Mouse (Mus musculus) heart, adult 9 months (tissue): Measurements from ENCODE around the gene Pitx3.
"Not testable (repeated sequence)": the region's sequence is repeated elsewhere in the genome, so short reads cannot be mapped to it uniquely, and the experiment has no call there.

Source experiments
- DNase-seq, 2 experiments: peaks; one replicate each; pipeline ENCODE4 v3.0.0; 2022; ENCODE audit warnings: low spot score in 2 of 2

Pitx3 gene

DNA sequence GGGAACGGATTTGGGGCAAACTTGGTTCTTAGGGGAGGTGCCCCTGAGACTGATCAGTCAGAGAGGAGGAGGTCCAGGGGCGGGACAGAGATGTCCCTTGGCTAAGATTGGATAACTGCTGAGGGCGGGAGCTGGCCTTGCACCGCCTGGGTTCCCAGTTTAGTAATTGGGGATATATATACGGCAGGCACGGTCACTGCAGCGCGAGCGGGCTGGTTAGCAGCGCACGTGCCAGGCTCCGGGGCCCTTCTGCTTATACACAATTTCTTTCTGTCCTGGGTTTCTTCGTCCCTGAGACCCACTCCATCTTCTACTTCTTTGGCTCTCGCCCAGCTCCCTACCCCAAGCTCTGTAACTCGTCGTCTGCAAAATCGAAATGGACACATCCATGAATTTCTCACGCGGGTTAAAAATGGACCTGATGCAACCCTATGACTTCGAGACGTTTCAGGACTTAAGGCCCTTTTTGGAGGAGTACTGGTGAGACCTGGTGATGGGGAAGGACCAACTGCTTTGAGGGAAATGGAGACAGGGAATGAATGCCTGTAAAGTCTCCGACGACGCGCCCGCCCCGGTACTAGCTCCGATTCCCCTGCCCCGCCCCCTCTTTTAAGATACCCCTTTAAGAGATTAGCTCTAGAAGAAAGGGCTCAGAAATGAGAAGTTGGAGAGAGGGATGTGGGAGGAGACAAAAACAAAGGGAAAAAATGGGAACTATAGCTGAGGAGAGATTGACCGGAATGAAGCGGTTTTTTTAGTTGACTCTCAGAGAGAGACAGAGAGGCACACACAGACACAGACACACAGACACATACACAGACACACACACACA, 16.2 kb downstream of the Pitx3 start, which contains the start of gene Elovl3:
Gene Elovl3 (plus strand): TSS at position 204 of the 832 bp plus-strand sequence.
- peak; percentile 27 for DNase-seq

DNA sequence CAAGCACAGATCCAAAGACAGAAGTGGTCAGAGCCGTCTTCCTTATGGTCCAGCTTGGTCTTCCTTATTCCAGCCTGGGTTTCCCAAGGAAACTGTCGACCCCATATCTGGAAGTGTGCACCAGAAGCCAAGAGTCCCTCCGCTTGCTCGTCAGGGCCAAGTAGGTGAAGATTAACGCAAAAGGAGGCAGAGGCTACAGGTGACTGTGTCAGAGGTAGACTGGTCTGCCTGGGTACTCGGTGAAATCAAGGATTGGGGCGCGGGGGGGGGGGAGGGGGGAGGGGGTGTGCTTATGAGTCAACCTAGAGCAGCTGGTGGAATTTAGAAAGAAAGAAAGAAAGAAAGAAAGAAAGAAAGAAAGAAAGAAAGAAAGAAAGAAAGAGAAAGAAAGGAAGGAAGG, 16.8 kb downstream of the Pitx3 start:
- no peak for DNase-seq

DNA sequence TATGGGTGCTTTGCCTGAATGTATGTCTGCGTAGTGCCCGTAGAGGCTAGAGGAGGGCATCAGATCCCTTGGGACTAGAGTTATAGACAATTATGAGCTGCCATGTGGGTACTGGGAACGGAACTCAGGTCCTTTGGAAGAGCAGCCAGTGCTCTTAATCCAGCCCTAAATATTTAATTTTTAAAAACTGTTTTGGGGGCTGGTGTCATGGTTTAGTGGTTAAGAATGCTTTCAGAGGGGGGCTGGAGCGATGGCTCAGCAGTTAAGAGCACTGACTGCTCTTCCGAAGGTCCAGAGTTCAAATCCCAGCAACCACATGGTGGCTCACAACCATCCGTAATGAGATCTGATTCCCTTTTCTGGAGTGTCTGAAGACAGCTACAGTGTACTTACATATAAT, 18.4 kb downstream of the Pitx3 start:
- not testable (repeated sequence) for DNase-seq

DNA sequence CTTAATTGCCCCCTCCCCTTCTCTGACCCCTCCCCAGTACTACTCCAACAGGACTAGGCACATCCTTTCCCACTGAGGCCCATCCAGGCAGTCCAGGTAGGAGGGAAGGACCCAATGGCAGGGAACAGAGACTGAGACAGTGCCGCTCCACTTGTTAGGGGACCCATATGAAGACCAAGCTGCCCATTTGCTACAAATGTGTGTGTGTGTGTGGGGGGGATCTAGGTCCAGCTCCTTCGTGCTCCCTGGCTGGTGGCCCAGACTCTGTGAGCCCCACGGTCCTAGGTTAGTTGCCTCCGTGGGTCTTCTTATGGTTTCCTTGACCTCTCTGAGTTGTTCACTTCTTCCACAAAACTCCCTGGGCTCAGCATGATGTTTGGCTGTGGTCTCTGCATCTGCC, 21.8 kb downstream of the Pitx3 start:
- DNase-seq = no peak

DNA sequence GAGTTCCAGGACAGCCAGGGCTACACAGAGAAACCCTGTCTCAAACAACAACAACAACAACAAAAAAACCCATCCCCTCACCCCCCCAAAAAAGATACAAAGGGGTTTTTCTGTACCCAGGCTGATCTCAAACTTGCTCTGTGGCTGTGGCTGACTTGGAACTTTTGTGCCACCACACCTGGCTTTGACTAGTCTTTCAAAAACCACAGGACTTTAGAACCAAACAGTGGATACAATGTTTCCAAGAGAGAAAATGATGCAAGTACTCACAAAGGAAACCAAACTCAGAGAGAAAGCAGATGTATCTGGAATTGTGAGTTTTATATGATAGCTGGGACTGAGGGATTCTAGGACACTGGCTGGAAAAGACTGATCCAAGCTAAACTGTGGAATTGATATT, 23.5 kb downstream of the Pitx3 start:
- DNase-seq = no peak

DNA sequence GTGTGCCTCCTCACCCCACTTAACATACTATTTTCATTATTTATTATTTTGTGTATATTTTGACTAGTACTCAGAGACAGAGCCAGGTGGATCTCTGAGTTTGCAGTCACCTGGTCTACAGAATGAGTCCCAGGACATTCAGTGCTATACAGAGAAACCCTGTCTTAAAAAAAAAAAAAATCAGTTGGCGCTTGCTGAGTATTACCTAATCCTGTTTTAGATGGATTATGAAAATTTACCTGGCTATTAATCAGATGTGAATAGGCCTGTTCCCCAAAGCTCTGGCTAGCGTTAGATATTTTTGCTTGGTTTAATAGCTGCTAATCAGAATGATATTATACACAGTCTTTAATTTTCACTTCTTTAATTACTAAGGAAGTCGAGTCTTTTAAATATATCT, 24.2 kb downstream of the Pitx3 start:
- no peak for DNase-seq

DNA sequence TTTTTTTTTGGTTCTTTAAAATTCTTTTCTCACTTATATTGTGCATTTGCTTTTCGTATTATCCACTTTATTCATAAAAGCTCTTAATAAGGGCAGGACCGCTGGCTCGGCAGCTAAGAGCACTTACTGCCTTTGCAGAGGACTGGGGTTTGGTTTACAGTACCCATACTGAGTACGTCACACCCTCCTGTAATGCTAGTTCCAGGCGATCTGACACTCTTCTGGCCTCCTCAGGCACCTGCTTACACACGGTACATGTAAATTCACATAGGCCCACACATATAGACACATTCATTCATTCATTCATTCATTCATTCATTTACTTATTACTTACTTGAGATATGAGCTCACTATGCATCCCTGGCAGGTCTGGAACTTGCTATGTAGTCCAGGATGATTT, 27.3 kb downstream of the Pitx3 start:
- no peak for DNase-seq

DNA sequence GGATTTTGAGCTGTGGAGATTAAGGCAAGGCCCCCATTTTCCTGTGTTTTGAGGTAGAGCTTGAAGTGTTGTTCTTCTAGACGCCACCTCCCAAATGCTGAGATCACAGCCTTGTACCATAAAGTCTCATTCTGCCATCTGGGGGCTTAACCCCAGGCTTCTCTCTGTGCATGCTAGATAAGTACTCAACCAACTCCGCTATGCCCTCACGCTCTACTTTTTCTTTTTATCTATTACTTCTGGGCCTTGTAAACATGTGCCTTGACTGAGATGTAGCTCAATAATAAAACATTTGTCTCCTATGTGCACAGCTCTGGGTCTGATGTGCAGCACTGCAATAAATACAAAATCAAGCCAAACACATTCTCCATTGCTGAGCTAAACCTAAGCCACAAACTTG, 28.7 kb downstream of the Pitx3 start:
- DNase-seq = no peak

DNA sequence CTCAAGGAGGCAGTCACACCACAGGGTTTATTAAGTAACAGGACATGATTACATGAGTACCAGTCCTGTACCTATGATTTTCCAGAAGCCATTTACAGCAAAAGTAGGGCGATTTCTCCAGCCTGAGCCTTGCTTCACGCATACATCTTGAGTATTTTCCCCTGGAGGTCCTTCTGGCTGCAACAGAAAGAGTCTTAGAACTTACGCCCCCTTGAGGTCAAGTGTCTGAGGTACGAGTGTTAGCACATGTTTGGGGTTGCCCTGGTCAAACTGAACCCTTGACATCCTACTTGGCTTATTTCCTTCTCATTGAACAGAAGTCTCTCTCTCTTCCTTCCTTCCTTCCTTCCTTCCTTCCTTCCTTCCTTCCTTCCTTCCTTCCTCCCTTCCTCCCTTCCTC, 33.5 kb downstream of the Pitx3 start:
- DNase-seq = no peak

DNA sequence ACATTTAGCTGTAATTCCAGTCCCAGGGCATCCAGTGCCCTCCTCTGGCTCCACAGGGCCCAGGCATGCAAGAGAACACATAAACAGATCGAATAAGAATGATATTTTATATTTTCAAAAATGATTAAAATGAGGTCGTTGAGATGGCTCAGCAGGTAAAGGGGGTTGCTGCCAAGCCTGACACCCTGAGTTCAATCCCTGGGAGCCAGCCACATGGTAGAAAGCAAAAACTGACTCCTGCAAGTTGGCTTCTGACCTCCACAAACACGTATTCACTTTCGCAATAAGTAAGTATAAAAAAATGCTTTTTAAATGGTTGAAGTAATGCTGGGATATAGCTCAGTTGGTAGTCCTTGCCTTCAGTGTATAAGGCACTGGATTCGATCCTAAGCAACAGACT, 37.3 kb downstream of the Pitx3 start:
- no peak for DNase-seq

DNA sequence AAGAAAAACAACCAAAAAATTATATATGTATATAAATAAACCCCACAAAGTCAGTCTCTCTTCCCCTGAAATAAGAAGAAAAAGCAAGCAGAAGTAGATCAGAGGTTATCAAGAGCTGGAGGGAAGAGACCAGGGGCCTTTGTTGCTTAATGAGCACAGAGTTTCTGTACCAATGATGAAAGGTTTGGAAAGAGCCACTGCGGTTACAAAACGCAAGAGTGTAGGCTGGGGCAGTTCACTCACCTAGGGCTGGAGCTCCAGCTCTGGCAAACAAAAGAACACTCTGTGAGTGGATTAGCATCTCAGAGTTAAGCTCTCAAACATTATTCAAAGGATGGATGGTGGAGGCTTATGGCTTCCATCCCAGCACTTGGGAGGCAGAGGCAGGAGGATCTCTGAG, 37.9 kb downstream of the Pitx3 start:
- DNase-seq = no peak

DNA sequence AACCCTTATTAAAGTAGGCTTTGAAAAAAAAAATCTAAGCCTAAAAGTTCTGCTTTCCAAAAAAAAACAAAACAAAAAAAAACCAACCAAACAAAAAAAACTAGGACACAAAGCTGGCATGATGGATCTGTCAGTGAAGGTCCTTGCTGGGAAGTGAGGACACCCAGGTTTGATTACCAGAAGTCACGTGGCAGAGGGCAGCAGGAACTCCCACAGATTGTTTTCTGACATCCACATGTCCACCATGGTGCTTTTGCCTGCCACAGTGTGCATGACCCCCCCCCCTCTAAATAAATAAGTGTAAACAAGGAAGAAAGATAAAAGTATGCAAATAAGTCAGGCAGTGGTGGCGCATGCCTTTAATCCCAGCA, 44.0 kb downstream of the Pitx3 start:
- no peak for DNase-seq

DNA sequence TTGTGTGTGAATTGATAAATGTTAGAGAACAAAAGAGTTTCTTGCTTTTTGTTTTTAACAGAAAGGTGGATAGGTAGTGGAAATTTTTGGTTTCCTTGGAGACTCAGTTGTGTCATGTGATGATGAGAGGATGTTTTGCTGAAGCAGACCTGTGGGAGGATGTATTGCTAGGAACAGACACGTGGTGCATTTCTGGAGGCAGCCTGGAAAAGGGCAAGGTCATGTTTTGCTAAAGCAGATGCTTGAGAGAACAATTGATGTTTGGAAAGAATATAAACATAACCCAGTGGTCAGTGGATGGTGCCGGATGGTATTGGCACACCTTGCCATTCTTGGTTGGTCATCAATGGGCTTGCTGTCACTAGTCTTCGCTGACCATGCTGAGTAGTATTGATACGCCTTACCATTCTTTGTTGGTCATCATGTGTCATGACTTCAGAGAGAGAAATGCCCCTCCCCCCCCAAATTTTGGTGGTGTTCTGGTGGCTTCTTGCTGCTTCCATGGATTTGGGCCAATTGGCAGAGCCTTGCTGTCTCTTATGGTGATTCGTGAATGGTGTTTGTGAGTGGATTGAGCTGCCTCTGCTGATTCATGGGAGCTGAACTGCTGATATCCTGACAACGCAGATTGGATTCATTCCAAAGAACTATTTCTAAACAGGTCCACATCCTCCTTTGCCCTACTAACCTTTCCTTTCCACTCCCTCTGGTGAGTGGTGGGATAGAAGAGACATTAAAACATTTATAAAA, 44.5 kb downstream of the Pitx3 start:
- DNase-seq = no peak

DNA sequence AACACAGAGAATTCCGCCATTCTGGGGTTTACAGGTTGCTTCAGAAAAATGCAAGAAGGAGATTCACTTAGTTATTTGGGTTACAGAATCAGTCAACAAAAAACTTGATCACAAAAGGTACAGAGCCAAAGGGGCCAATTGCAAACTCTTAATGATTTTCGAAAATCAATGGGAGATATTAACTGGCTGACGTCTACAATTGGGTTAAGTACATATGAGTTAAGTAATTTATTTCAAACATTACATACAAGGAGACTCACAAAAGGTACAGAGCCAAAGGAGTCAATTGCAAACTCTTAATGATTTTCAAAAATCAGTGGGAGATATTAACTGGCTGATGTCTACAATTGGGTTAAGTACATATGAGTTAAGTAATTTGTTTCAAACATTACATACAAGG, 48.6 kb downstream of the Pitx3 start:
- DNase-seq = no peak

DNA sequence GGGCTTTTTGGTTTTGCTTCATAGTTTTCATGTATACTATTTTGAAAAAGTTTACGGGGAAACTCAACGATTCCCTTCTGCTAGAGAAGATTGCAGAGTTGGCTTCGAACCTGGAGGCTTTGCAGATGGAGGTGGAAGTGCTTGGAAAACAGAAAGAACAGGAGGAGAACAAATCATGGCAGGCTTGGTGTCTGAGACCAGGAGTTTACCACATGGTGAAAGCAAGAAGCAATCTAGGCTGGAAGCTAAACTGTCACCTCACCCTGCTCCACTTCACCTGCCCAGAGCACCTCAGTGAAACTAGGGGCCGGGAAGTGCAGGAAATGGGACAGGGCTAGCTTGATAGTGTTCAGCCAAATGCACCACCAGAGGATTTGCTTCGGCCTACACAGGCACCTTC, 51.7 kb downstream of the Pitx3 start:
- no peak for DNase-seq

DNA sequence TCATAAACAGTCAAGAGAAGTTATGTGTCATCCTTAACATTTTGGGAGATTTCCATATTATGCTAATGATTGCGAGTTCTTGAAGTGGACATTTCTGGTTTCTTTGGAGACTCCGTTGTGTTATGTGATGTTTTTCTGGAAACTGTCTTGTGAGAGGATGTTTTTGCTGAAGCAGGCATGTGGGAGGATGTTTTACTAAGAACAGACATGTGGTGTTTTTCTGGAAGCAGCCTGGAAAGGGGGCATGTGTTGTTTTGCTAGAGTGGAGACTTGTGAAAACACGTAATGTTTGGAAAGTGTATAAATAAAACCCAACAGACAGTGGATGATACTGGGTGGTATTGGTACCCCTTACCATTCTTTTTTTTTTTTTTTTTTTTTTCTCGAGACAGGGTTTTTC, 52.8 kb downstream of the Pitx3 start:
- DNase-seq = no peak

DNA sequence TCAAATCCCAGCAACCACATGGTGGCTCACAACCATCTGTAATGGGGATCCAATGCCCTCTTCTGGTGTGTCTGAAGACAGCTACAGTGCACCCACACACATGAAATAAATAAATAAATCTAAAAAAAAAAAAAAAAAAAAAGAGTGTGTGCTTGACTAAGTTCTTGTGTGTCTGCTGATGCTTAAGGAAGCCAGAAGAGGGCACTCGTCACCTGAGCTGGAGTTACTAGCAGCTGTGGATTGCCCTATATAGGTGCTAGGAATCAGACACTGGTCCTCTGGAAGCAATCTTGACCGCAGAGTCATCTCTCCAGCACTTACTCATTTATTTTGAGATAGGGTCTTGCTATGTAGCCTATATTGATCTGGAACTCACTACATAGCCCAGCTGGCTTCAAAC, 54.0 kb downstream of the Pitx3 start:
- no peak for DNase-seq

DNA sequence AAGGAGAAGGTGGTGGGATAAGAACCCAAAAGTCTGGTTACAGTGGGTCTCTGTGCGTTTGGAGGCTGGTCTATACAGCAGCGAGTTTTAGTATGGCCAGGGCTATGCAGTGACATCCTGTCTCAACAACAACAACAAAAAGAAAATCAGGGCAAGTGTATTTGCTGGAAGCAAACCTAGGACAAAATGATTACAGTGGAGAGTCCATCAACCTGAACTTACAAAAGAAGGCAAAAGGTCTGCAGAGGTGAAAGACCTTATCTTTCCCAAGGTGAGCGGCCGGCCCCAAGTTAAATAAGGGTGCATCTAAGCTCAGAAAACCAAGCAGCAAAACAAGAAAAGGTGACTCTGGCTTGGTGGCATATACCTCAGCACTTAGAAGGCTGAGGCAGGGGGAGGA, 56.5 kb downstream of the Pitx3 start:
- no peak for DNase-seq

DNA sequence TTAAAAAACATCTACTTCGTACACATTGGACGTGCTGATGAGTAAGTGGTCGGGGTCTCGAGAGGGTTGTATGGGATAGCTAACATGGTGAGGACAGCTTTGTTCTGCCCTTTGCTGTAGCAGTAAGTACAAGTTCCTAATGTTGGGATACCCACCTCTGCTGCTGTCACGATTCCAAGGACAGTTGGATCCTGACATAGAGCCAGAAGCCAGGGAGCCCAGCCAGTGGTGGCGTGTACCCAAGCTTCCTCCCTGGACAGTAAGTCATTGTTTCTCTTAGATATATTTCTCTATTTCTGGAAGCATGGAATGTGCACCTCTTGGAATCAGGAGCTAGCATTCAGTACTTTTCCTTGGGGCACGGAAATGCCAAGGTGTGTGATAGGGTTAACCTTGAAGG, 60.3 kb downstream of the Pitx3 start:
- peak; percentile 23 to 39 for DNase-seq

DNA sequence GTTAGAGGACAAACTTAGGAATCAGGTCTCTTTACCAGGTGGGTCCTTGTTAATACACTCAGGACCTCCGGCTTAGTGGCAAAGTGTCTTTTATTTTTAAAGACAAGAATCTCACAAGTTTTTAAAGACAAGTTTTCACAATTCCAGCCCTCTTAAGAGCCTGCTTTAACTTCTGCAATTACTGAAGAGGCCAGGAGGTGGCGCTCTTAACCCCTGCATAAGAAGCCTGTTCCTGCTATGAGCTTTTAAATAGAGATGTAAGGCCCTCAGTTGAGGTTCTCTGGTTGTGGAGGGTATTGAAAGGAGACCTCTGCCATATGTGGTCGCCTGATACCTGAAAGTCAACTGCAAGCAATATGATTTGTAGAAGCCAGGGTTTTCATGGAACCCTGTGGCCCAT, 61.8 kb downstream of the Pitx3 start:
- peak in 1 of 2 experiments; percentile 21 for DNase-seq
